Mouse (Mus musculus) hindbrain, embryonic 11.5 days (tissue): ENCODE data around the gene St6galnac3. TPM values are rescaled to one million over a fixed set of nuclear protein-coding genes. Genes with fewer than 3 reads are reported as not detected.
"Not testable (repeated sequence)": the region's sequence is repeated elsewhere in the genome, so short reads cannot be mapped to it uniquely, and the experiment has no call there.

Experiments
- ATAC-seq: fragments of 200-750 bp; cut with Nextera tagmentation; 2 replicates; pipeline ENCODE4 v1.8.0; 2017; ENCODE audit warnings: mild to moderate bottlenecking, moderate TSS enrichment, moderate library complexity; ENCODE audit not compliant: low FRiP score
- DNase-seq: peaks from one replicate; pipeline ENCODE4 v3.0.0-alpha.2; 2015; ENCODE audit warnings: low spot score
- H3K27ac ChIP-seq: fragments of 300-500 bp; sonication (generic); 2 replicates; pipeline ENCODE4 v1.5.1; 2014; ENCODE audit warnings: mild to moderate bottlenecking, low read depth, low read length
- H3K27me3 ChIP-seq: fragments of 300-500 bp; sonication (generic); 2 replicates; pipeline ENCODE4 v1.6.1; 2014; ENCODE audit warnings: mild to moderate bottlenecking, low read length, moderate library complexity, mixed read lengths; ENCODE audit not compliant: control insufficient read depth, insufficient read depth
- H3K36me3 ChIP-seq: fragments of 300-500 bp; sonication (generic); 2 replicates; pipeline ENCODE4 v1.6.1; 2014; ENCODE audit warnings: mild to moderate bottlenecking, low read length, moderate library complexity, mixed read lengths; ENCODE audit not compliant: control insufficient read depth, insufficient read depth
- H3K4me1 ChIP-seq: fragments of 300-500 bp; sonication (generic); replicated peaks from 2 replicates; pipeline ENCODE4 v1.6.1; 2014; ENCODE audit warnings: low read length, mixed read lengths; ENCODE audit not compliant: control insufficient read depth, insufficient read depth
- H3K4me2 ChIP-seq: fragments of 300-500 bp; sonication (generic); replicated peaks from 2 replicates; pipeline ENCODE4 v1.6.1; 2014; ENCODE audit warnings: mild to moderate bottlenecking, low read depth, low read length
- H3K4me3 ChIP-seq: fragments of 300-500 bp; sonication (generic); 2 replicates; pipeline ENCODE4 v1.5.1; 2014; ENCODE audit warnings: low read depth, low read length
- H3K9ac ChIP-seq: fragments of 300-500 bp; sonication (generic); 2 replicates; pipeline ENCODE4 v1.6.1; 2014; ENCODE audit warnings: low read depth, low read length
- H3K9me3 ChIP-seq: fragments of 300-500 bp; sonication (generic); 2 replicates; pipeline ENCODE4 v1.6.1; 2016; ENCODE audit warnings: low read length; ENCODE audit not compliant: control insufficient read depth
- WGBS: fragments of 180-500 bp; shearing (Covaris S2); extraction: QIAGEN DNeasy Blood & Tissue Kit; methylation state at CpG from one replicate; pipeline ENCODE4 v1.1.7; 2014; 5-methylcytosine and 5-hydroxymethylcytosine counted together
- polyA plus RNA-seq: library from polyadenylated mRNA; unstranded; fragments of >200 nt; fragmentation: Nextera tagmentation; extraction: Ambion mirVana; gene quantifications from 2 replicates; pipeline ENCODE4 v1.2.1, GENCODE M21; 2014

St6galnac3 gene
- polyA plus RNA-seq, 1 experiment from 2014 or later, result 34.8 TPM

GRCm38 (mm10) chr3:153391451-153391850 lies 333.5 kb downstream of the St6galnac3 start:
- H3K27me3 ChIP-seq, H3K4me1 ChIP-seq, H3K4me2 ChIP-seq, H3K4me3 ChIP-seq, H3K36me3 ChIP-seq, H3K9ac ChIP-seq, H3K9me3 ChIP-seq, ATAC-seq, H3K27ac ChIP-seq, DNase-seq: not testable (repeated sequence)
- WGBS, result 83% methylated on average over 1 of the region's 1 CpGs

- not testable (repeated sequence) for H3K4me2 ChIP-seq, H3K4me1 ChIP-seq, DNase-seq, H3K9ac ChIP-seq, H3K4me3 ChIP-seq, H3K9me3 ChIP-seq, H3K27ac ChIP-seq, H3K27me3 ChIP-seq, H3K36me3 ChIP-seq
- 79% methylated on average over 5 of the region's 5 CpGs for WGBS
- ATAC-seq, result 0 out of 2 replicates have a peak, but pooled peaks have one; percentile 25
Observed at GRCm38 (mm10) chr3:153384651-153385050, 340.3 kb downstream of the St6galnac3 start.

- H3K27me3 ChIP-seq, result no peaks in the 10 kb centered on the region
- no peak overlapping the region for H3K4me3 ChIP-seq
- WGBS, result 97% methylated on average over 2 of the region's 2 CpGs
- DNase-seq (no peak), ATAC-seq (no peak)
- no peak overlapping the region for H3K9ac ChIP-seq
- no peak overlapping the region for H3K27ac ChIP-seq
- H3K4me2 ChIP-seq, result no peak overlapping the region
- H3K9me3 ChIP-seq, result no peaks in the 10 kb centered on the region
- no peaks in the 10 kb centered on the region for H3K36me3 ChIP-seq
- H3K4me1 ChIP-seq, result no peaks in the 10 kb centered on the region
Observed at GRCm38 (mm10) chr3:153383656-153384055, 341.3 kb downstream of the St6galnac3 start.

- Histone ChIP-seq H3K9me3 (no peaks in the 10 kb centered on the region), H3K4me1 (no peaks in the 10 kb centered on the region), H3K4me3 (no peak overlapping the region), H3K4me2 (no peak overlapping the region), H3K27ac (no peak overlapping the region), H3K27me3 (no peaks in the 10 kb centered on the region), H3K9ac (no peak overlapping the region), H3K36me3 (no peaks in the 10 kb centered on the region)
- DNase-seq, result no peak
- 56% methylated on average over 10 of the region's 10 CpGs for WGBS
- peak; percentile 70 for ATAC-seq
Observed at GRCm38 (mm10) chr3:153365057-153365755, 359.8 kb downstream of the St6galnac3 start.

- no peaks in the 10 kb centered on the region for H3K4me1 ChIP-seq
- no peak overlapping the region for H3K27ac ChIP-seq
- H3K4me3 ChIP-seq, result no peak overlapping the region
- no peaks in the 10 kb centered on the region for H3K27me3 ChIP-seq
- no peaks in the 10 kb centered on the region for H3K36me3 ChIP-seq
- H3K9ac ChIP-seq, result no peak overlapping the region
- WGBS, result 91% methylated on average over 3 of the region's 3 CpGs
- no peak overlapping the region for H3K4me2 ChIP-seq
- no peak for ATAC-seq
- no peak for DNase-seq
- no peaks in the 10 kb centered on the region for H3K9me3 ChIP-seq
Observed at GRCm38 (mm10) chr3:153364366-153364765, 360.6 kb downstream of the St6galnac3 start.

GRCm38 (mm10) chr3:153359966-153360365 lies 365.0 kb downstream of the St6galnac3 start:
- H3K4me2 ChIP-seq, result no peak overlapping the region
- H3K9me3 ChIP-seq, result no peaks in the 10 kb centered on the region
- no peaks in the 10 kb centered on the region for H3K27me3 ChIP-seq
- WGBS, result 93% methylated on average over 3 of the region's 3 CpGs
- no peaks in the 10 kb centered on the region for H3K36me3 ChIP-seq
- H3K4me3 ChIP-seq, result no peak overlapping the region
- no peak overlapping the region for H3K9ac ChIP-seq
- no peak overlapping the region for H3K27ac ChIP-seq
- H3K4me1 ChIP-seq, result no peaks in the 10 kb centered on the region
- no peak for DNase-seq
- no peak for ATAC-seq

- Histone ChIP-seq H3K4me3 (no peak overlapping the region), H3K4me2 (no peak overlapping the region), H3K9me3 (no peaks in the 10 kb centered on the region), H3K9ac (no peak overlapping the region), H3K4me1 (no peaks in the 10 kb centered on the region), H3K36me3 (no peaks in the 10 kb centered on the region), H3K27me3 (no peaks in the 10 kb centered on the region), H3K27ac (no peak overlapping the region)
- no peak for DNase-seq
- WGBS, result 52% methylated on average over 1 of the region's 1 CpGs
- no peak for ATAC-seq
Observed at GRCm38 (mm10) chr3:153356071-153356470, 368.9 kb downstream of the St6galnac3 start.

- no peak overlapping the region for H3K27ac ChIP-seq
- H3K4me2 ChIP-seq, result no peak overlapping the region
- H3K36me3 ChIP-seq, result no peaks in the 10 kb centered on the region
- 78% methylated on average over 3 of the region's 3 CpGs for WGBS
- no peaks in the 10 kb centered on the region for H3K9me3 ChIP-seq
- H3K9ac ChIP-seq, result no peak overlapping the region
- no peaks in the 10 kb centered on the region for H3K4me1 ChIP-seq
- ATAC-seq (no peak), DNase-seq (no peak)
- H3K27me3 ChIP-seq, result no peaks in the 10 kb centered on the region
- H3K4me3 ChIP-seq, result no peak overlapping the region
Observed at GRCm38 (mm10) chr3:153354988-153355297, 370.0 kb downstream of the St6galnac3 start.

- Histone ChIP-seq H3K36me3 (no peaks in the 10 kb centered on the region), H3K27me3 (no peaks in the 10 kb centered on the region), H3K4me3 (no peak overlapping the region), H3K27ac (no peak overlapping the region), H3K4me1 (no peaks in the 10 kb centered on the region), H3K4me2 (no peak overlapping the region), H3K9ac (no peak overlapping the region), H3K9me3 (no peaks in the 10 kb centered on the region)
- ATAC-seq, result no peak
- DNase-seq, result no peak
- 88% methylated on average over 6 of the region's 6 CpGs for WGBS
Observed at GRCm38 (mm10) chr3:153354186-153354987, 370.6 kb downstream of the St6galnac3 start.
